Mouse (Mus musculus) kidney, adult 2 months (tissue): Measurements from ENCODE around the gene Dab2. TPM values are rescaled to one million over a fixed set of nuclear protein-coding genes. Genes with fewer than 3 reads are reported as not detected.

Experiments
- DNase-seq: peaks from one replicate; pipeline ENCODE4 v3.0.0; 2021
- H3K27ac ChIP-seq: fragments of 200-500 bp; 2 replicates; pipeline ENCODE4 v1.5.1; 2012; ENCODE audit warnings: low read depth, low read length, control low read depth, inconsistent platforms; ENCODE audit not compliant: insufficient read depth
- H3K27me3 ChIP-seq: fragments of 200-500 bp; replicated peaks from 2 replicates; pipeline ENCODE4 v1.6.1; 2012; ENCODE audit warnings: mild to moderate bottlenecking, moderate library complexity, low read length, inconsistent platforms; ENCODE audit not compliant: control insufficient read depth, insufficient read depth
- H3K36me3 ChIP-seq: fragments of 200-500 bp; 2 replicates; pipeline ENCODE4 v1.6.1; 2012; ENCODE audit warnings: mild to moderate bottlenecking, moderate library complexity, low read length, inconsistent platforms; ENCODE audit not compliant: control insufficient read depth, insufficient read depth
- H3K4me1 ChIP-seq: fragments of 200-500 bp; 2 replicates; pipeline ENCODE4 v1.6.1; 2011; ENCODE audit warnings: low read length; ENCODE audit not compliant: control insufficient read depth, insufficient read depth
- H3K4me3 ChIP-seq: fragments of 200-500 bp; 2 replicates; pipeline ENCODE4 v1.5.1; 2011; ENCODE audit warnings: mild to moderate bottlenecking, low read depth, low read length, control low read depth; ENCODE audit not compliant: insufficient read depth
- CTCF ChIP-seq: fragments of 200-500 bp; conservative IDR thresholded peaks from 2 replicates; pipeline ENCODE4 v1.5.1; 2011; ENCODE audit warnings: low read depth, mild to moderate bottlenecking, control low read depth, low read length, moderate library complexity, mixed read lengths; ENCODE audit not compliant: insufficient read depth, insufficient read length
- POLR2A ChIP-seq: fragments of 200-500 bp; IDR thresholded peaks from one replicate; pipeline ENCODE4 v1.6.1; 2011; ENCODE audit warnings: low read depth, low read length, control low read depth
- WGBS: fragments of 180-500 bp; shearing (Covaris S2); methylation state at CpG from one replicate; pipeline ENCODE4 v1.1.7; 2018; 5-methylcytosine and 5-hydroxymethylcytosine counted together
- polyA plus RNA-seq: library from polyadenylated mRNA; depleted of rRNA; stranded (reverse); fragments of >200 nt; gene quantifications from 2 replicates; pipeline ENCODE4 v1.2.3, GENCODE M21; 2012

Dab2 gene
- polyA plus RNA-seq, 1 experiment: 281 TPM

DNA sequence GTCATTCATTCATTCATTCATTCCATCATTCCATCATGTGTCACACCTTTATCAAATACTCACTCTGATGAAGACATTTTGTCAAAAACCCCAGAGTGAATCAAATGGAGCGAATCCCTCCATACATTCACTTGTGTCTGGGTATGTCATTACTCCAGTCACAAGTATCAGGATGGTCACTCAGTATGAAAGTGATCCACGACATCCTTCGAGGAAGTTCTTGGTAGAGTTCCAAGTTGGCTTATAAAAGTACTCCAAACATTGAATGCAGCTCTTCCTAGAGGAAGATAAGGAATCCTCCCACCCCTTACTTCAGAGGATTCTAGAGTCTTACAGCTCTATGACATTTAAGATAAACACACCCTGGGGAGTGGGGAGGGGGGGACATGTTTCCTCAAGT is 10.0 kb downstream of the Dab2 start:
- 50% methylated on average over 3 of the region's 3 CpGs for WGBS
- H3K27me3 ChIP-seq: no peaks in the 10 kb centered on the region
- H3K4me1 ChIP-seq: peaks cover 19% of the 10 kb centered on the region
- H3K36me3 ChIP-seq: no peaks in the 10 kb centered on the region
- H3K27ac ChIP-seq: no peak overlapping the region
- TF ChIP-seq CTCF (no peak), POLR2A (no peak)
- no peak overlapping the region for H3K4me3 ChIP-seq
- DNase-seq: no peak

DNA sequence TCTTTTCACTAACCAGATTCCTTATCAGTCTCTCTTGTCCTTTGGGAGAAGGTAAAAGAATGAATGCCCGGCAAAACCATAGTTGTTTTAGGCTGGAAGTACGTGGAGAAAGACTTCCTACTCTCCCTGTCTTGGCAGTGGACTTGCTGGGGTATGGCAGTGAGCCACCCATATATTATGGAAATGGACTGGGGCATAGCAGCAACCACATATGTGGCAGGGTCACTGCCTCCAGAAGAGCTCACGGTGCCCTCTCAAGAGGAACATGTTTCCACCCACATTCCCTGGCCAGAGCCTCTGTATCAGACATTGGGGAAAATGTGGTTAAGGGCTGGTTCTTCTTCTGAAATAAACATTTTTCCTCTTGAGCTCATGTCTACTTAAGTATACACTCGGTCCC is 10.8 kb downstream of the Dab2 start:
- TF ChIP-seq CTCF (no peak), POLR2A (no peak)
- no peaks in the 10 kb centered on the region for H3K36me3 ChIP-seq

DNA sequence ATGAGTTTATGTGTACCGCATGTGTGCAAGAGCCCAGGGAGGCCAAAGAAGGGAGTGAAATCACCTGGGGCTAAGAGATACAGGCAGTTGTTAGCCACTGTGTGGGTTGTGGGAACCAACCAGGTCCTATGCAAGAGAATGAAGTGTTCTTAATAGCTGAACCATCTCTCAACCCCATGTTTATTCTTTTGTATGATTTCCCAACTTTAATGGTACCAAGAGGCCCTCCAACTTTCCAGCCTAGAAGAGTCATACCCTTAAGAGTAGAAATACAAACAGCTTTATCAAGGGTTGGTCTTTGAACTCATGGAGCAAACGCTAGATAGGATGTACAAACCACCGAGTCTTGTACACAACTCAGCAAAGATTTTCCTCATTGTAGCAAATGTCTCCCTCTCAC is 12.8 kb downstream of the Dab2 start:
- H3K4me3 ChIP-seq: no peak overlapping the region
- peaks cover 16% of the 10 kb centered on the region for H3K4me1 ChIP-seq
- 61% methylated on average over 3 of the region's 3 CpGs for WGBS
- no peaks in the 10 kb centered on the region; the same call in 1 of the 2 replicates for H3K36me3 ChIP-seq
- TF ChIP-seq POLR2A (no peak), CTCF (no peak)
- H3K27me3 ChIP-seq: no peaks in the 10 kb centered on the region
- DNase-seq: no peak
- no peak overlapping the region for H3K27ac ChIP-seq

More for the DNA sequence above, 10.8 kb downstream of the Dab2 start:
- H3K27ac ChIP-seq: no peak overlapping the region
- 33% methylated on average over 4 of the region's 4 CpGs for WGBS
- H3K4me3 ChIP-seq: no peak overlapping the region
- no peaks in the 10 kb centered on the region for H3K27me3 ChIP-seq
- no peak for DNase-seq
- peaks cover 19% of the 10 kb centered on the region for H3K4me1 ChIP-seq

DNA sequence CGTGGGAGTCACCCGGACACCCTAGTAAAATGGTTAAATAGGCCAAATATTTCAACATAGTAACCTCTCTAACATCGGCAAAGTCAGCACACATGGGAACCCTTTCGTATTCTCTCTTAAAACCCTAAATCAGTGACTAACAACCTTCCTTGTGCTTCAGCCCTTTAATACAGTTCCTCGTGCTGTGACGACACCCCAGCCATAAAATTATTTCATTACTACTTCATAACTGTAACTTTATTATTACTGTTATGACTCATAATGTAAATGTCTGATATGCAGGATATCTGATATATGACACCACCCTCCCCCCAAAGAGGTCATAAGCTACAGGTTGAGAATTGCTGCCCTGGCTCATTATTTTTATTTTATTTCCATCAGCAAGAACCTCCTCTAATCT is 19.8 kb downstream of the Dab2 start:
- H3K27me3 ChIP-seq: no peaks in the 10 kb centered on the region
- no peak for TF ChIP-seq POLR2A
- TF ChIP-seq CTCF: no peak
- DNase-seq: no peak
- H3K36me3 ChIP-seq: no peaks in the 10 kb centered on the region; the same call in 1 of the 2 replicates
- H3K4me3 ChIP-seq: no peak overlapping the region
- H3K27ac ChIP-seq: no peak overlapping the region
- 60% methylated on average over 6 of the region's 6 CpGs for WGBS
- peaks cover 20% of the 10 kb centered on the region for H3K4me1 ChIP-seq

DNA sequence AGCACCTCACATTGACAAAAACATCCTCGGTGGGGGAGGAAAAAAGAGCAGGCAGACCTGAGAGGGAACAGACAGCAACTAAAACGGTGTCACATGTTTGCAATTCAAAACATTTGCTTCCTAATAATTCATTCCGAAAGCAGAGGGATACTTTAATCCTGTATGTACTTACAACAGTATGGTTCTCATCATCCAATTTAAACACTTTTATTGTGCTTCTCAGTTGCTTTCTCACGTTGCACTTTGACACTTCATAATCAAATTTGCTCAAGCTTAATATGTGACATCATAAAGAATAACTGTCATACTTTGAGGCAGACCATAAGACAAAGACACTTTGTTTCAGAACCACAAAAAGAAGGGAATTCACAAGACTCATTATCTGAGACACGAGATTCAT is 20.9 kb downstream of the Dab2 start:
- peak overlapping the region; percentile 30; the same call in 1 of the 2 replicates for H3K27ac ChIP-seq
- 36% methylated on average over 5 of the region's 5 CpGs for WGBS
- H3K4me3 ChIP-seq: no peak overlapping the region

DNA sequence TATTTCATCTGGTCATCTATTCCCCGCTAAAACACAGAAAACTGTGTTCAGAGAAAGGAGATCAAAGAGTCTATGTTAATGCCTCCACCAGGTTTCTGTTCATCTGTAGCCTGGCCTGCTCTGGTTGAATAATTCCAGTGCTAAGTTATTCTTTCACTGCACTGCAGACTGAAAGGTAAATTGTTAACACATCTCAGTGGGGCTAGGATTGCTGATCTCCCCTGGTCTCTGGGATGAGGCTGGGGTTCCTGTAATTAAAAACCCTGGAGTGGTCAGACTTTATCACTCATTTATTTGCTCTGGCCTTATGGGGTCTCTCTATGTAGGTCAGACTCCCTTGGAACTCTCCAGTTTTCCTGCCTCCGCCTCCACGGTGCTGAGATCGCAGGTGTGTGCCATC is 21.7 kb downstream of the Dab2 start:
- peak; percentile 75 for DNase-seq
- 57% methylated on average over 4 of the region's 4 CpGs for WGBS
- Histone ChIP-seq H3K27ac (peak overlapping the region; percentile 77), H3K36me3 (no peaks in the 10 kb centered on the region; the same call in 1 of the 2 replicates), H3K27me3 (no peaks in the 10 kb centered on the region), H3K4me1 (peaks cover 20% of the 10 kb centered on the region), H3K4me3 (no peak overlapping the region)
- TF ChIP-seq CTCF (no peak), POLR2A (no peak)

More for the DNA sequence above, 20.9 kb downstream of the Dab2 start:
- H3K4me1 ChIP-seq: peaks cover 20% of the 10 kb centered on the region
- no peak for DNase-seq
- no peaks in the 10 kb centered on the region; the same call in 1 of the 2 replicates for H3K36me3 ChIP-seq
- no peaks in the 10 kb centered on the region for H3K27me3 ChIP-seq
- TF ChIP-seq CTCF (no peak), POLR2A (no peak)

DNA sequence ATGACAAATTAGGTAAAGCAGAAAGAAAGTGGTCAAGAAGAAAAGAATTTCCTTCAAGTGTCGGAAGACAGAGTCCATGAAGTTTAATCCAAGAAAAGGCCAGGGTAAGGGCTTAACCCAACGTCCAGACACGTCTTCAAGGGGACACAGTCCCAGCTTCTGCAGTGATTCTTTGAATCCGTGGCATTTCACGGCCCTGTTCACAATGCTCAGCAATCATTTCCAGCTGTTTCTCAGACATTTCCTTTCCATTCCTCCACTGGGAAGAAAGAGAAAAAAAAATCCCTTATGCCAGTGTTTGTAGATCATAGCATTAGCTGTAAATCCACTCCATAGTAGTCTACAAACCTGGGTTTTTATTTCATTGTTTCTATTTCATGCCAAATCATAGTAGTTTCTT is 22.7 kb downstream of the Dab2 start:
- Histone ChIP-seq H3K4me1 (peaks cover 20% of the 10 kb centered on the region), H3K27me3 (no peaks in the 10 kb centered on the region), H3K27ac (peak overlapping the region; percentile 77; the same call in 1 of the 2 replicates), H3K4me3 (no peak overlapping the region), H3K36me3 (no peaks in the 10 kb centered on the region)
- TF ChIP-seq POLR2A: no peak
- TF ChIP-seq CTCF: no peak
- no peak for DNase-seq
- 32% methylated on average over 5 of the region's 5 CpGs for WGBS
